Mouse (Mus musculus): Measurements from ENCODE around the gene Ndufc2.
A peak's percentile ranks its signal among the peaks of the same experiment; 100 is the strongest.

Ndufc2 gene

DNA sequence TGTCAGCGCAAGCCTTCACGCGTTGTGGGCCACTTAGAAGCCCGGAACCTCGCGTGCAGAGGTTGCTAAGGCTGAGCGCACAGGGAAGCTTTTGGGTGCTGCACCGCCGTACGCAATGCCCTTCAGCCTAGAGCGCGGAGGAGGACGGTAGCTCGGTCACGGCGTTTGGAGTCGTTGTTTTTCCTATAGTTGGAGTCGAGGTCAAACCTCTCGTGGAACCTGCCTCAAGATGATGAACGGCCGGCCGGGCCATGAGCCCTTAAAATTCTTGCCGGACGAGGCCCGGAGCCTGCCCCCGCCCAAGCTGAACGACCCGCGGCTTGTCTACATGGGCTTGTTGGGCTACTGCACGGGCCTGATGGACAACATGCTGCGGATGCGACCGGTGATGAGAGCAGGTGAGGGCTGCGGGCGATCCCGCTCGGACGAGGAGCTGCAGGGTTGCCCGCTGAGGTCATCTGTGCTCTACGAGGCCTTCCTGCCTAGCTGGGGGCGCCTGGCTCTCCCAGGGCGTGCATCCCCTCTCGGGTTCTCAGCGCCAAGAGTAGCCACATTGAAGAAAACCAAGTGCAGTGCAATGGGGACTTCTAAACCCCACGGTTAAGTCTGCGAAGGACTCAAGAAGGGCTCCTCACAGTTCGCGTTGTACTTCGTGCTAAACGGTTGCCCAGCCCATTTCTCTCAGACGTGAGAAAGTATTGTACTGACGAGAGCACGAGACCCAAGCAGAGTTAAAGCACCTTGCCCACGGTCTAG, at the start of gene Ndufc2:
Gene Ndufc2, plus strand, starts transcription at position 44 of the 756 bp plus-strand sequence.
- DNase-seq (ENCODE audit: low read depth, low spot score) = peak; percentile 52

- no peak for DNase-seq (ENCODE audit: low read depth, low spot score)
Observed at GRCm38 (mm10) chr7:97350891-97351290, 48.9 kb upstream of the Ndufc2 start.

DNA sequence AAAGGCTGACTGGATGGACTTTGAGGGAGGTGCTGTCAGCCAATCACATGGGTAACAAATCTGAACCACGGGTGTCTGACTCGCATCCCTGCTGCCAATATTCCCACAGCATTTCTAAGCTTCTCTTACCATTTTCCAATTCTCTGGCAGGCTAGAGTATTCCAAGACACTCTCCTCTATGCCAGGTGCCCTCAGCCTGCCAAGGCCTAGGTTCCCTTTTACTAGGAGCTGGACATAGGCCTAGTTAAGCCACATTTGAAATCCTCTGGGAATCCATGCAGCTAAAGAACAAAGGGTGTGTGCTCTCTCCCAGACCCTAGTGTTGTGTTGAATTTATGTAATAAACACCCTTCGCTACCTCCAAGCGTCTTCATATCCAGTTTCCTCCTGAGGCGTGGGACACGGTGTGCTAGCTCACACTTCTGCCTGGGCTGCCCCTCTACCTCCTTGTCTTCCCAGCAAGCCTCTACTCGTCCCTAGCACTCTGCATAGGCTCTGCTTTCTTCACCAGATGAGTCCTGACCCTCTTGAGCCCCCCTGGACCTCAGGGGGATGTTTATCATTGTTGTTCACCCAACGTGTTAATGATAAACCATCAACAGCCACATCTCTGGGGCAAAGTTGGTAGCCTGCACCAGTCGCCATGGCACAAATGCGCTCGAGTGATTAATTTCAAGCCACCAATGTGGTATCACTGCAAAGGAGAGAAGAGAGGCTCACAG, 47.9 kb upstream of the Ndufc2 start:
- DNase-seq (ENCODE audit: low read depth, low spot score) = no peak

- DNase-seq (ENCODE audit: low read depth, low spot score) = no peak
Observed at GRCm38 (mm10) chr7:97353356-97353755, 46.4 kb upstream of the Ndufc2 start.

DNA sequence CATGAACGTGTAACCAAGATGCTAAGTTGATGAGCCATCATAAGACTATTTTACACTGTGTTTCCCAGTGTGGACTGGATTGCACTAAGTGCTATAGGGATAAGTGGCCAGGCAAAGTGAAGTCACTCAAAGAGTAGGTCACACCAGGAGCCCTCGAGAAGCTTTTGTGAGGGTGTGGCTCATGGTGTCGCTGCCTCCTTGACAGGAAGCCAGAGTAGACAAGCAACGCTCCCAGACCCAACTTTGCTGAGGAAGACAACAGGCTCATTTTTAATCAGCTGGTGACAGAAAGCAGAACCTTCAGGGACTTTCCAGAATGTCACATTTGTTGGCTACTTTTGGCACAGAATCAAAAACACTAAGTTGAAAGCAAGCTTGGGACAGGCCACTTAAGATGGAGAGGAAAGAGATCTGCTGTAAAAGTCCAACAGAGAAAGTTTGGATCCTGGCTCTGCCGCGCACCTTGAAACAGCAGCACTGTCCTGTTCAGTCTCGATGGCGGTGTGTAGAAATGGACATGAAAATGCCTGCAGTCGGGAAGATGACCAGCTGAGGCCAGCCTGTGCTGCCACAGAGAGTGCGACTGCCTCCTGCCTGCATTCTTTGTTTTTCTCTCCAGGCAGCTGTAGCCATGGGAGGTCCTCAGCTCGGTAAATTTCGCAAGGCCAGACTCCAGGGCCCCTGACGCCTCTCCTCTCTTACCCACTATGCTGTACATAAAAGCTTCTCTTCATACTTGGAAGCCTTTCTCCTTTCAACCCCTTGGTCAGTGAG, 44.5 kb upstream of the Ndufc2 start:
- DNase-seq (ENCODE audit: low read depth, low spot score) = no peak

- no peak for DNase-seq (ENCODE audit: low read depth, low spot score)
Observed at GRCm38 (mm10) chr7:97356253-97356652, 43.5 kb upstream of the Ndufc2 start.

DNA sequence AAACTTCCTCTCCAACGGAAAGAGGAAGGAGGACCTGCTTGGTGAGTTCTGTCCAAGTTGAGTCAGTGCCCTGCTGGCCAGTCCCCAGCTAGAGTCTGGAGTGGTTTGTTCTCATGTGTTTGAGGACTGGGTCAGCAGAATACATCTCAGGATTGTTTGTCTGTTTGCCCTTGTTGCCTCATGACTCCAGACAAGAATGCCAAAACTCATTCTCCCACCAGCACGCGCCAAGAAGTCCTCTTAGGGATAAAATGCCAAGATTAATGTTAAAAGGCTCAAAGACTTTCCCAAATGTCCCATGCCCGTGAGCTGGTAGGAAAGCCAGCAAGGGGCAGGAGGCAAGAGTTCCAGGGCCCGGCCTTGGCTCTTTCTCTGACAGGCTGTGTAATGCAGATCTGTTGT, 42.9 kb upstream of the Ndufc2 start:
- no peak for DNase-seq (ENCODE audit: low read depth, low spot score)

- no peak for DNase-seq (ENCODE audit: low read depth, low spot score)
Observed at GRCm38 (mm10) chr7:97357840-97358239, 42.0 kb upstream of the Ndufc2 start.

DNA sequence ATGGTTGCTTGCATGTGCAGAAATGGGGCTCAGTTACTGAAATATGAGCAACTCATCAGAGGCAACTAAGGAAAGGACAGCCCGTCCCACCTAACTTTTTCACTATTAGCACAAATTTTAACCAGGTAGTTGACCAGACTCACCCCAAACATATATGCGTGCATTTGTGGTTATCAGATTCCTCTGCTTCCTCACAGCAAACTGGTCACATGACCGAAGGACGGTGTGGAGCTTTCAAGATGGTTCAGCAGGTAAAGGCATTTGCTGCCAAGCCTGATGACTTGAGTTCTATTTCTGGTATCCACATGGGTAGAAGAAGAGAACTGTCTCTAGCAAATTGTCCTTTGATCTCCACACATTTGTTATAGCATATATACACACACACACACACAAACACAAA, 41.5 kb upstream of the Ndufc2 start:
- DNase-seq (ENCODE audit: low read depth, low spot score) = no peak

- DNase-seq (ENCODE audit: low read depth, low spot score) = no peak
Observed at GRCm38 (mm10) chr7:97360166-97360565, 39.6 kb upstream of the Ndufc2 start.

DNA sequence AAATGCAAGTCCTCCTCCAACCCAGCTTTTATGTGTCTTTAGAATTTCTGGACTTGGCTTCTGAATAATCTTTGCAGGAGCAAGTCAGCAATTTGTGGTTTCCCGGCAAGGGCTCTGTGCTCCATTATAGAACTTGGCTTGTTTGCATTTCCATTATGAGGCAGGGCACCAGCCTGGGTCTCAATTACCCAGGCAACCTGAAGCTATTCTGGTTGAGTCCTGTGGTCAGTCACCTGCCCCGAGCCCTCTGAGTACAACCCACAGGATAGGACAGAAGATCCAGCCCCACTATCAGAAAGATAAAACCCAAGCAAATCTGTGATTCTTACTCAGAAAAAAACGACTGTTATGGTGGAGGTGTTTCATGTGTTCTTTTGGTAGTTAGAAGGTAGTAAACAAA, 38.8 kb upstream of the Ndufc2 start:
- DNase-seq (ENCODE audit: low read depth, low spot score) = no peak

- peak; percentile 18 for DNase-seq (ENCODE audit: low read depth, low spot score)
Observed at GRCm38 (mm10) chr7:97361467-97361866, 38.3 kb upstream of the Ndufc2 start.

DNA sequence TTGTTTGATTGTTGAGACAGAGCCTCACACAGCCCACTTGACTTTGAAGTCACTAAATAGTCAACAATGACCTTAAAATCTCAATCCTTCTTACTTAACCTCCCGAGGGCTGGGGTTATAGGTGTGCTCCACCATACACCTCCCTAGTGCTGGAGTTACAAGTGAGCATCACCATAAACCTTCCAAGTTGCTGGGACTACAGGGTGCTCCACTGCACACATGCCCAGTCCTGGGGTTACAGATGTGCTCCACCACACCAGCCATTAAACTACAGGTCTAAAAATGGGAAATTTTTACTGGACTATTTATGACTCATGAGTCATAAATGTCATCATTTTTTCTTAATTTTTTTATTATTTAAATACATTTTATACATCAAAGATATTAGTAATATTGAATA, 33.9 kb upstream of the Ndufc2 start:
- no peak for DNase-seq (ENCODE audit: low read depth, low spot score)

DNA sequence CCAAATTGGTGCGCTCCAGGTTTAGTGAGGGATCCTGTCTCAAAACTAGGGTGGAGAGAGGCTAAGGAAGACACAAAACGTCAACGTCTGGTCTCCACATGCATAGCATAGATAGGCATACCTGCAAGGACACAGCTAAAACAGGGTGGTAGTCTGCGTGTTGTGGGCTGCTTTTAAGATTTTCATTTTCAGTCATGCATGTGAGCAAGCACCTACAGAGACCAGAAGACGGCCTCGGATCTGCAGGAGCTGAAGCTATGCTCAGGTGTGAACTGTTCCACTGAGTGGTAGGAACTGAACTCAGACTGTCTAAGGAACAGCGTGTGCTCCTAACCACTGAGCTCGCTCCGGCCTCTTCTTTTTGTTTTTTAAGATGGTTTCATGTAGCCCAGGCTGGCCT, 24.7 kb upstream of the Ndufc2 start:
- DNase-seq (ENCODE audit: low read depth, low spot score) = no peak

- no peak for DNase-seq (ENCODE audit: low read depth, low spot score)
Observed at GRCm38 (mm10) chr7:97375906-97376305, 23.9 kb upstream of the Ndufc2 start.

DNA sequence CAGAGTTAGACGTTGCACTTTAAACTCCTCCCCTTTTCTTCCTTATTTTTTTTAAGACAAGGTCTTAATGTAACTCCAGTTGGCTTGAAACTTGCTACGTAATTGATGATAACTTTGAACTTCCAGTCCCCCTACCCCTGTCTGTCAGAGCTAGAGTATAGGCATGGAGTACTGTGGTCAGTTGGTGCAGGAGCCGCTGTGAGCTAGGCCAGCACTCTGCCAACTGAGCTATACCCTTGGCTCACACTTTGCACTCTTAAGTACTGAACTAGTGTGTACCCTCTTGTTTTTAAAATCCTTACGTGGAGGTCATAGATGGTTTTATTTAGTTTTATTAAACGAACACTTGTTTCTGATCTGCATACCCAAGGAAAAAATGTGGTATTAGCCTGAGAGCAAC, 20.5 kb upstream of the Ndufc2 start:
- DNase-seq (ENCODE audit: low read depth, low spot score) = no peak

GRCm38 (mm10) chr7:97380500-97381123, 19.2 kb upstream of the Ndufc2 start:
- DNase-seq (ENCODE audit: low read depth, low spot score) = no peak

GRCm38 (mm10) chr7:97382661-97383060, 17.1 kb upstream of the Ndufc2 start:
- no peak for DNase-seq (ENCODE audit: low read depth, low spot score)

DNA sequence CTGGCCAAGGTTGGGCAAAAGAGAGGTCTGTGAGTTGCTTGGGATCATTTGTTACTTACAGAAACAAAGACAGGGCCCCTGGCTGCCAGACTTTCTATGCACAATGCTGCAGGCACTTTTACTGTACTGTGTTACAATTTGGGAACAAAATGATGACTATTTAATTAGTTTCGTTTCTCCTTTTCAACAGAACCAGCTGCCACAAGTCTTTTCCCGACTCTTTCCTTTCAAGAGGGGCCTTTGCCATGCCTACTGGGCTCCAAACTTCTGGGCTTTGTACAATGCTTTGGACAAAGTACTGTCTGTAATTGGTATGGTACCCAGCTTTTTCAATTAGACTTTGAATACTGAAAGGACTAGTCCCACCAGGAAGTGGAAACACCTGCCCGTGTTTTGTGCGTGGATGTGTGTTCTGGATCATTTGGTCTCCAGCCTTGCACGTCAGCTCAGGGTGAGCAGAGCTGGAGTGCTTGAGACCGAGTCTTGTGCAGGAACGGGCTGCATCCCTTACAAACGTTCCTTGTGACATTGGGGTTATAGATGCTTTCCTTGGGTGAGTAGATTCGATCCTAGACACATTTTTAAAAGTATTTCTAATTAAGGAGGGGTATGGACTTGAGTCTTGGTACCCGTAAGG, 16.2 kb upstream of the Ndufc2 start:
- DNase-seq (ENCODE audit: low read depth, low spot score) = no peak

GRCm38 (mm10) chr7:97386106-97386805, 13.5 kb upstream of the Ndufc2 start:
- no peak for DNase-seq (ENCODE audit: low read depth, low spot score)

All from WW6 (cell line).